Mouse (Mus musculus) C2C12 (cell line): Measurements from ENCODE around the gene Gm42420.

Source experiments
- CEBPB ChIP-seq: IDR thresholded peaks from one replicate; pipeline ENCODE4 v1.6.1; 2011; ENCODE audit warnings: low read depth, mild to moderate bottlenecking, control low read depth, moderate library complexity
- CTCF ChIP-seq: IDR thresholded peaks from one replicate; pipeline ENCODE4 v1.5.1; 2011; ENCODE audit not compliant: control insufficient read depth, insufficient read depth, insufficient read length
- FOSL1 ChIP-seq: IDR thresholded peaks from one replicate; pipeline ENCODE4 v1.8.0; 2011; ENCODE audit warnings: mild to moderate bottlenecking, low read length; ENCODE audit not compliant: poor library complexity, insufficient read depth, severe bottlenecking
- MAX ChIP-seq: IDR thresholded peaks from one replicate; pipeline ENCODE4 v1.6.1; 2011; ENCODE audit warnings: mild to moderate bottlenecking, control low read depth
- MYOD1 ChIP-seq: IDR thresholded peaks from one replicate; pipeline ENCODE4 v1.6.1; 2011; ENCODE audit warnings: low read depth; ENCODE audit not compliant: control insufficient read depth, insufficient read length
- USF1 ChIP-seq: IDR thresholded peaks from one replicate; pipeline ENCODE4 v1.6.1; 2011; ENCODE audit warnings: low read depth, mild to moderate bottlenecking, control low read depth, moderate library complexity

GRCm38 (mm10) chr6:39579552-39579951 lies 6.0 kb upstream of the Gm42420 start:
- no peak for TF ChIP-seq CTCF
- TF ChIP-seq USF1 = no peak
- no peak for TF ChIP-seq CEBPB
- TF ChIP-seq MAX = no peak
- TF ChIP-seq MYOD1 = no peak
- TF ChIP-seq FOSL1 = no peak
